Mouse (Mus musculus): ENCODE measurements at regions not wholly inside any gene's neighbourhood (a gene's known extent, or its start where the extent isn't known, plus 50 kb on each side); places are given as distances from the start of the nearest gene placed in this dataset.

DNA sequence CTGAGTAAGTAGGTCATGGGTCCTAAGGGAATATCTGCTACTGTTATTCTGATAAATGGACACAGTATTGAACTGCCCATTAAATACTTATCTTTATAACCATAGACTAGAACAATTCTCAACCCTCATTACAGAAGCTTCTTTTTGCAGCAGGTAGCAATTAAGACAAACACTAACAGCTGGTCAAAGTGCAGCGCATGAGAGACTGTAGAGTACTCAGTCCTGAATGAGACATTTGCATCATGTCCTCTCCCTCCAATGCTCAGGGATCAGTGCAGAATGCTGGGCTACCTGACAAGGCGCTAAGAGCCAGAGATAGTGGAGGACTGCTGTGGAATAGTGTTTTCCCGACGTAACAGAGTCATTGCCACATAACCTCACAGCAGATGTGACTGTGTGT is 162.5 kb upstream of the Prep start:
- TF ChIP-seq CTCF (IDR thresholded peaks at IDR 0.05; ENCODE audit: control insufficient read depth, insufficient read depth, insufficient replicate concordance, low read depth, low read length) (no peak), POLR2A (IDR thresholded peaks at IDR 0.05; ENCODE audit: control insufficient read depth, low read depth, low read length) (no peak)

Measured in testis, adult 2 months (tissue).